Mouse (Mus musculus) erythroblast, adult 5-6 weeks (primary cell): Measurements from ENCODE around the gene Fam136a. TPM values are rescaled to one million over a fixed set of nuclear protein-coding genes. Genes with fewer than 3 reads are reported as not detected.

Experiments
- total RNA-seq, 2 experiments: library from RNA; stranded (forward) in 1 of 2; stranded (reverse) in 1 of 2; fragments of 150-400 nt in 1 of 2; fragments of 200-764, 138-1000 nt in 1 of 2; gene quantifications; 2 replicates each; pipeline versions ENCODE4 v1.2.3 to v1.2.4; 2015 to 2017; ENCODE audit warnings: low replicate concordance in 2 of 2

Fam136a gene
- total RNA-seq, 2 experiments from 2014 or later, result 1.5 to 8.1 TPM

Other genes starting within 250 kb of the Fam136a start
- gene Tgfa, start 170.4 kb upstream of the Fam136a start, total RNA-seq (2015; ENCODE audit: low replicate concordance), result not detected in 2 replicates
- not detected in 2 replicates for gene Tgfa, start 170.4 kb upstream of the Fam136a start, total RNA-seq (2017; ENCODE audit: low replicate concordance)
- 41.4 and 60.7 TPM in 2 replicates for gene Snrpg, start 5.7 kb downstream of the Fam136a start, total RNA-seq (2015; ENCODE audit: low replicate concordance)
- 11.2 and 26.3 TPM in 2 replicates for gene Snrpg, start 5.7 kb downstream of the Fam136a start, total RNA-seq (2017; ENCODE audit: low replicate concordance)
- gene Pcyox1, start 31.5 kb downstream of the Fam136a start, total RNA-seq (2015; ENCODE audit: low replicate concordance), result 3.1 and 9.4 TPM in 2 replicates
- 14.9 and 22.7 TPM in 2 replicates for gene Pcyox1, start 31.5 kb downstream of the Fam136a start, total RNA-seq (2017; ENCODE audit: low replicate concordance)
- gene Tia1, start 38.6 kb downstream of the Fam136a start, total RNA-seq (2015; ENCODE audit: low replicate concordance), result 31.1 and 36.5 TPM in 2 replicates
- 15.2 and 16.2 TPM in 2 replicates for gene Tia1, start 38.6 kb downstream of the Fam136a start, total RNA-seq (2017; ENCODE audit: low replicate concordance)
- not detected in 2 replicates for gene Gm44790, start 61.0 kb downstream of the Fam136a start, total RNA-seq (2015; ENCODE audit: low replicate concordance)
- not detected in 2 replicates for gene Gm44790, start 61.0 kb downstream of the Fam136a start, total RNA-seq (2017; ENCODE audit: low replicate concordance)
- 22.5 and 28.2 TPM in 2 replicates for gene C87436, start 72.7 kb downstream of the Fam136a start, total RNA-seq (2015; ENCODE audit: low replicate concordance)
- gene C87436, start 72.7 kb downstream of the Fam136a start, total RNA-seq (2017; ENCODE audit: low replicate concordance), result 13.7 and 26.9 TPM in 2 replicates
- gene Pcbp1, start 160.7 kb downstream of the Fam136a start, total RNA-seq (2015; ENCODE audit: low replicate concordance), result 83.2 and 88.2 TPM in 2 replicates
- 20.1 and 35.3 TPM in 2 replicates for gene Pcbp1, start 160.7 kb downstream of the Fam136a start, total RNA-seq (2017; ENCODE audit: low replicate concordance)